Mouse (Mus musculus) limb, embryonic 13.5 days (tissue): ENCODE data around the gene Ffar2. TPM values are rescaled to one million over a fixed set of nuclear protein-coding genes. Genes with fewer than 3 reads are reported as not detected.

ENCODE experiments used
- ATAC-seq: fragments of 200-750 bp; cut with Nextera tagmentation; 2 replicates; pipeline ENCODE4 v1.8.0; 2017; ENCODE audit warnings: low read depth, moderate number of reproducible peaks, moderate TSS enrichment; ENCODE audit not compliant: low FRiP score
- H3K27ac ChIP-seq: fragments of 300-500 bp; sonication (generic); 2 replicates; pipeline ENCODE4 v1.5.1; 2015; ENCODE audit warnings: inconsistent platforms, mild to moderate bottlenecking, moderate library complexity
- H3K27me3 ChIP-seq: fragments of 300-500 bp; sonication (generic); 2 replicates; pipeline ENCODE4 v1.6.1; 2015; ENCODE audit warnings: mild to moderate bottlenecking, inconsistent platforms
- H3K36me3 ChIP-seq: fragments of 300-500 bp; sonication (generic); 2 replicates; pipeline ENCODE4 v1.6.1; 2015; ENCODE audit warnings: inconsistent platforms, mild to moderate bottlenecking, moderate library complexity
- H3K4me1 ChIP-seq: fragments of 300-500 bp; sonication (generic); 2 replicates; pipeline ENCODE4 v1.6.1; 2015; ENCODE audit warnings: inconsistent platforms
- H3K4me2 ChIP-seq: fragments of 300-500 bp; sonication (generic); replicated peaks from 2 replicates; pipeline ENCODE4 v1.6.1; 2015; ENCODE audit warnings: inconsistent platforms, mild to moderate bottlenecking, moderate library complexity
- H3K4me3 ChIP-seq: fragments of 300-500 bp; sonication (generic); 2 replicates; pipeline ENCODE4 v1.5.1; 2015; ENCODE audit warnings: moderate library complexity, mild to moderate bottlenecking, inconsistent platforms
- H3K9ac ChIP-seq: fragments of 300-500 bp; sonication (generic); 2 replicates; pipeline ENCODE4 v1.6.1; 2015; ENCODE audit warnings: mild to moderate bottlenecking, inconsistent platforms
- H3K9me3 ChIP-seq: fragments of 300-500 bp; sonication (generic); 2 replicates; pipeline ENCODE4 v1.6.1; 2016; ENCODE audit warnings: inconsistent platforms
- WGBS: fragments of 180-500 bp; shearing (Covaris S2); methylation state at CpG from one replicate; pipeline ENCODE4 v1.1.7; 2015; 5-methylcytosine and 5-hydroxymethylcytosine counted together
- polyA plus RNA-seq: library from polyadenylated mRNA; unstranded; fragments of >200 nt; fragmentation: Nextera tagmentation; extraction: Ambion mirVana; gene quantifications from 2 replicates; pipeline ENCODE4 v1.2.1, GENCODE M21; 2015

Ffar2 gene
- polyA plus RNA-seq, 1 experiment from 2014 or later: not detected

GRCm38 (mm10) chr7:30820131-30820530 lies 3.4 kb downstream of the Ffar2 start:
- no peaks in the 10 kb centered on the region for H3K4me1 ChIP-seq
- H3K27ac ChIP-seq: no peak overlapping the region
- H3K27me3 ChIP-seq: no peaks in the 10 kb centered on the region
- H3K4me2 ChIP-seq: no peak overlapping the region
- H3K9me3 ChIP-seq: no peaks in the 10 kb centered on the region
- 67% methylated on average over 6 of the region's 6 CpGs for WGBS
- no peaks in the 10 kb centered on the region for H3K36me3 ChIP-seq
- no peak overlapping the region for H3K4me3 ChIP-seq
- no peak overlapping the region for H3K9ac ChIP-seq
- no peak for ATAC-seq

DNA sequence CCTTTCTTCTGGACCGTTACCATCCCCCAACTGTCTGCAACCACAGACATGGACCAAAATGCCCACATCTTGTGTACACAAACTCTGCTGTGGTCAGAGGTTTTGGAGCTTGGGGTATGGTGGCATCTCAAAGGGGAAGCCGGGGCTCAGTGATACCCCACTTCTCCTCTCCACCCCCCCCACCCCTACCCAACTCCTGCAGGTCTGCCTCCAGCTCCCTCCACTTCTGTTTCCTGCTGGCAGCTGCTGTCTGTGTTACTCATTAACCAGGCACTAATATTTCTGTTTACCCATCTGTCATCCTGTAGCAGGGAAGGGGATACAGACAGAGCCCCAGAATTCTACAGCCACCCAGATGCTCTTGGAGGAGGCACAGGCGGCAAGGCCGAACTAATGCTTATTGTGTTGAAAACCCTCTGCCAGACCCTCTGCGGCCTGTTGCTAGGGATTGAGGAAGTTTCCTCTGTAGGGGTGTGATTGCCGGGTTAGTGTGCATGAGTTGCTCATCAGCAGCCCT lies 11.2 kb downstream of the Ffar2 start:
- H3K4me3 ChIP-seq: no peak overlapping the region
- ATAC-seq: no peak
- H3K27ac ChIP-seq: no peak overlapping the region
- no peaks in the 10 kb centered on the region for H3K27me3 ChIP-seq
- H3K36me3 ChIP-seq: no peaks in the 10 kb centered on the region
- no peaks in the 10 kb centered on the region for H3K9me3 ChIP-seq
- H3K4me2 ChIP-seq: no peak overlapping the region
- 58% methylated on average over 6 of the region's 6 CpGs for WGBS
- H3K4me1 ChIP-seq: peaks cover 5% of the 10 kb centered on the region
- no peak overlapping the region for H3K9ac ChIP-seq

- 49% methylated on average over 9 of the region's 9 CpGs for WGBS
- ATAC-seq: no peak
- Histone ChIP-seq H3K9me3 (no peaks in the 10 kb centered on the region), H3K4me3 (no peak overlapping the region), H3K9ac (no peak overlapping the region), H3K36me3 (no peaks in the 10 kb centered on the region), H3K4me1 (peaks cover 5% of the 10 kb centered on the region), H3K27me3 (no peaks in the 10 kb centered on the region), H3K27ac (no peak overlapping the region), H3K4me2 (no peak overlapping the region)
Measured at GRCm38 (mm10) chr7:30811757-30812290, 11.8 kb downstream of the Ffar2 start.

DNA sequence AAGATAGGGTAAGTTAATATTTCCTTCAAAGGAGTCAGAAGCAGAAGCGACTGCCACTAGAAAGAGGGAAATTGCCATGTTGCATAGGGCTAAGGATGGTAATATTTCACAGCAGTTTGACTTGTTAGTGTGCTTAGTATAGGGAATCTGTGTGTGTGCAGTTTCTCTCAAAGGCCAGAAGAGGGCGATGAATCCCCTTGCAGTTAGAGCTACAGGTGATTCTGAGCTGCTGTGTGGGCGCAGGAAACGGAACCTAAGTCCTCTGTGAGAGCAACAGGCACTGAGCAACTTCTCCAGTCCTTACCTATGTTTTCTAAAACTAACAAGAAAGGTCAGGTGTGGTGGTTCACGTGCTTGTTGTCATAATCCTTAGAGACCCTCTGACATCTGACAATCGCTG lies 13.3 kb downstream of the Ffar2 start:
- ATAC-seq: no peak
- Histone ChIP-seq H3K9ac (no peak overlapping the region), H3K27me3 (no peaks in the 10 kb centered on the region), H3K36me3 (no peaks in the 10 kb centered on the region), H3K27ac (no peak overlapping the region), H3K4me2 (no peak overlapping the region), H3K4me1 (peaks cover 5% of the 10 kb centered on the region), H3K4me3 (no peak overlapping the region), H3K9me3 (no peaks in the 10 kb centered on the region)
- 53% methylated on average over 6 of the region's 6 CpGs for WGBS

DNA sequence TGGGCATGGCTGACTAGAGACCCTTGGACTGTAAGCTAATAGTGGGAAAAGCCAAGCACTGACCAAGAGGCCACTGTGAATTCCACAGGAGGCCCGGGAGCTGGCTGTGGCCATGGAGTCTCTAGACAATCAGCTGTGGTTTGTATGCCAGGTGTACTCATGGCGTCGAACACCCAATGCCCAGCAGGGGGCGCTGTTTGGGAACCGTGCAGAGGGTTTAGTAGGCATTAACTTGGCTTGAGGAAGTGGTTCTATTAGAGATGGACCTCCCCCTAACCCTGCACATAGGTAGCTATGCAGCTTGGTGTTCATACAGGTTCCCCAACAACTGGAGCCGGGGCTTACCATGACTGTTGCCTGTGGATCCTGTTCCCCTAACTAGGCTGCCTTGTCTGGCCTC lies 17.7 kb downstream of the Ffar2 start:
- Histone ChIP-seq H3K27me3 (no peaks in the 10 kb centered on the region), H3K4me2 (no peak overlapping the region), H3K36me3 (no peaks in the 10 kb centered on the region), H3K4me1 (no peaks in the 10 kb centered on the region), H3K27ac (no peak overlapping the region), H3K4me3 (no peak overlapping the region), H3K9ac (no peak overlapping the region), H3K9me3 (no peaks in the 10 kb centered on the region)
- 51% methylated on average over 6 of the region's 6 CpGs for WGBS
- no peak for ATAC-seq

DNA sequence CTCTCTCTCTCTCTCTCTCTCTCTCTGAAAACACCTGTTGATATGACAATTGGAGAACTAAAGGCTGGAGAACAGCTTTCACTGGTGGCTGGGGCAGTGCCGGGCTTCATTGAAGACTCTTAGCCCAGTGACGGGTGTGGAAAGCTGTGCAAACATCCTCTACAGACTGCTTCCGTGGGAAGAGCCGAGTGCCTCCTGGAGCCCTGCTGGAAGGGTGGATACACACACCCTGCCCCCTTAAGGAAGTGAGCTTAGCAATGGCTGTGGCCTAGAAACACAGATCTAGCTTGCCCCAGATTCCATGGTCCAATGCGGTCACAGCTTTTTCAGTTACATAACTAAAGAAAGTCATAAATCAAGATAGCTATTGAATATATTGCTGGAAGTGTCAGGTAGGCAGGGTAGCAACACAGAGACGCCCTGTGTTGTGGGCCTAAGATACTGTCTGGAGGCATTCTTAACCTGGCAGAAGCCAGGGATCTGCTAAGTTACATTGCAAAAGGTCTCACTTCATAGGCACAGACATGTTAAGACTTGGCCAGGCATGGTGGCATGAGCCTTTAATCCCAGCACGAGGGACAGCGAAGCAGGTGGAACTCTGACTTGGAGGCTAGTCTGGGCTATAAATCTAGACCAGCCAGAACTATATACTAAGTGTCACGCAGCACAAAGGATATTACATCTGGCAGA lies 19.4 kb downstream of the Ffar2 start:
- Histone ChIP-seq H3K4me1 (no peaks in the 10 kb centered on the region), H3K27ac (no peak overlapping the region), H3K27me3 (no peaks in the 10 kb centered on the region), H3K36me3 (no peaks in the 10 kb centered on the region), H3K9me3 (peaks cover 8% of the 10 kb centered on the region; the same call in 1 of the 2 replicates), H3K4me3 (no peak overlapping the region), H3K9ac (no peak overlapping the region), H3K4me2 (no peak overlapping the region)
- no peak for ATAC-seq
- WGBS: 84% methylated on average over 9 of the region's 9 CpGs

GRCm38 (mm10) chr7:30803256-30803655 lies 20.3 kb downstream of the Ffar2 start:
- no peaks in the 10 kb centered on the region for H3K36me3 ChIP-seq
- H3K9ac ChIP-seq: no peak overlapping the region
- no peaks in the 10 kb centered on the region for H3K27me3 ChIP-seq
- ATAC-seq: no peak
- H3K4me3 ChIP-seq: no peak overlapping the region
- H3K4me2 ChIP-seq: no peak overlapping the region
- H3K27ac ChIP-seq: no peak overlapping the region
- 91% methylated on average over 3 of the region's 3 CpGs for WGBS
- peaks cover 8% of the 10 kb centered on the region; the same call in 1 of the 2 replicates for H3K9me3 ChIP-seq
- H3K4me1 ChIP-seq: no peaks in the 10 kb centered on the region

GRCm38 (mm10) chr7:30800653-30801052 lies 22.9 kb downstream of the Ffar2 start:
- H3K4me2 ChIP-seq: no peak overlapping the region
- no peak for ATAC-seq
- no peak overlapping the region for H3K27ac ChIP-seq
- H3K36me3 ChIP-seq: no peaks in the 10 kb centered on the region
- no peak overlapping the region for H3K9ac ChIP-seq
- H3K9me3 ChIP-seq: peaks cover 8% of the 10 kb centered on the region; the same call in 1 of the 2 replicates
- no peaks in the 10 kb centered on the region for H3K27me3 ChIP-seq
- no peaks in the 10 kb centered on the region for H3K4me1 ChIP-seq
- H3K4me3 ChIP-seq: no peak overlapping the region

GRCm38 (mm10) chr7:30796790-30797189 lies 26.8 kb downstream of the Ffar2 start:
- H3K27ac ChIP-seq: no peak overlapping the region
- no peak overlapping the region for H3K4me3 ChIP-seq
- H3K4me2 ChIP-seq: no peak overlapping the region
- peaks cover 8% of the 10 kb centered on the region; the same call in 1 of the 2 replicates for H3K9me3 ChIP-seq
- H3K27me3 ChIP-seq: no peaks in the 10 kb centered on the region
- WGBS: 88% methylated on average over 1 of the region's 1 CpGs
- no peak for ATAC-seq
- no peak overlapping the region for H3K9ac ChIP-seq
- no peaks in the 10 kb centered on the region for H3K4me1 ChIP-seq
- no peaks in the 10 kb centered on the region for H3K36me3 ChIP-seq

- H3K36me3 ChIP-seq: no peaks in the 10 kb centered on the region
- no peak overlapping the region for H3K27ac ChIP-seq
- no peak overlapping the region for H3K9ac ChIP-seq
- 0 out of 2 replicates have a peak, but pooled peaks cover under 1% of the 10 kb centered on the region for H3K9me3 ChIP-seq
- no peak overlapping the region for H3K4me2 ChIP-seq
- H3K27me3 ChIP-seq: no peaks in the 10 kb centered on the region
- no peak overlapping the region for H3K4me3 ChIP-seq
- no peak for ATAC-seq
- no peaks in the 10 kb centered on the region for H3K4me1 ChIP-seq
Measured at GRCm38 (mm10) chr7:30794921-30795320, 28.7 kb downstream of the Ffar2 start.

GRCm38 (mm10) chr7:30791921-30792320 lies 31.7 kb downstream of the Ffar2 start:
- 22% methylated on average over 9 of the region's 9 CpGs for WGBS
- Histone ChIP-seq H3K27me3 (peaks cover 10% of the 10 kb centered on the region; the same call in 1 of the 2 replicates), H3K36me3 (no peaks in the 10 kb centered on the region), H3K27ac (no peak overlapping the region), H3K9ac (no peak overlapping the region), H3K4me2 (no peak overlapping the region), H3K4me3 (no peak overlapping the region), H3K9me3 (no peaks in the 10 kb centered on the region), H3K4me1 (no peaks in the 10 kb centered on the region)
- ATAC-seq: no peak

GRCm38 (mm10) chr7:30790141-30790540 lies 33.4 kb downstream of the Ffar2 start:
- no peaks in the 10 kb centered on the region for H3K9me3 ChIP-seq
- no peak overlapping the region for H3K4me3 ChIP-seq
- WGBS: 85% methylated on average over 10 of the region's 10 CpGs
- no peak overlapping the region for H3K27ac ChIP-seq
- no peaks in the 10 kb centered on the region for H3K4me1 ChIP-seq
- no peak for ATAC-seq
- no peak overlapping the region for H3K4me2 ChIP-seq
- no peaks in the 10 kb centered on the region for H3K36me3 ChIP-seq
- peaks cover 14% of the 10 kb centered on the region; the same call in 1 of the 2 replicates for H3K27me3 ChIP-seq
- no peak overlapping the region for H3K9ac ChIP-seq
